Mouse (Mus musculus) spleen, postnatal 10 days (tissue): ENCODE measurements at regions not wholly inside any gene's neighbourhood (a gene's known extent, or its start where the extent isn't known, plus 50 kb on each side); places are given as distances from the start of the nearest gene placed in this dataset.

Experiments
- DNase-seq, 2 experiments: peaks; one replicate each; pipeline ENCODE4 v3.0.0; 2021 to 2022; ENCODE audit warnings: low spot score in 2 of 2

DNA sequence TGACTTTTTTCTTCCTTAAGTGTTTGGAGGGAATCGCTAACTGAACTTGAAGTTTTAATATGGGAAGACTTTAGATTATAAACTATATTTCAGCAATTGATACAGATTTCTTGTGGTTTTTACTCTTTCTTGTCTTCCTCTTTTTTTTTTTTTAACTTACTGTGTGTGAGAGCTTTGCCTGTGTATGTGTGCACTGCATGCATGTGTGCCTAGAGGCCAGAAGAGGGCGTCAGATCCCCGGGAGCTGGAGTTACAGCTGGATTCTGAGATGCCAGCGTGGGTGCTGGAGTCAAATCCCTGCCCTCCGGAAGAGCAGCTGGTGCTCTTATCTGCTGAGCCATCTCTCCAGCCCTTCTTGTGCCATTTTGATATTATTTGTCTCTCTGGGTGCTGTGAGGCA, 129.6 kb downstream of the Trim33 start:
- DNase-seq, result no peak

- DNase-seq, result no peak
Observed at GRCm38 (mm10) chr3:103412247-103412646, 133.2 kb downstream of the Trim33 start.

- no peak for DNase-seq
Observed at GRCm38 (mm10) chr3:103415051-103415695, 136.1 kb downstream of the Trim33 start.

GRCm38 (mm10) chr3:103416296-103416695, 137.2 kb downstream of the Trim33 start:
- no peak for DNase-seq

DNA sequence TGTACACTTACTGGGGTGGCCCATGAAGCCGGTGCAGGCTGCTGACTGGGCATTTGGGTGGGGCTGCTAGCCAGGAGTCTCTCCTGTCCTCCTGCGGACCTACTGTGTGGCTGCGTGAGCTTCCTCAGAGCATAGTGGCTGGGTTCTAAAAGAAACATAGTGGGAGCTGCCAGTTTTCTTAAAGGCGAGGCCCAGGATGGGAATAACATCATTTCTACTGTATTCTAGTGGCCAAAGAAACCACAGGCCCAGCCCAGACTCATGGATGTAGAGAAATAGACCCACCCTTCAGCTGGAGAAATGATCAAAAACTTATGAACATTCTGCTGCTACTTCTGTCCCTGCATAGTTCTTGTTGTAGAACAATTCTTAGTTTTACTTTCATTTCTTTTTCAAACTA, 138.7 kb downstream of the Trim33 start:
- no peak for DNase-seq

DNA sequence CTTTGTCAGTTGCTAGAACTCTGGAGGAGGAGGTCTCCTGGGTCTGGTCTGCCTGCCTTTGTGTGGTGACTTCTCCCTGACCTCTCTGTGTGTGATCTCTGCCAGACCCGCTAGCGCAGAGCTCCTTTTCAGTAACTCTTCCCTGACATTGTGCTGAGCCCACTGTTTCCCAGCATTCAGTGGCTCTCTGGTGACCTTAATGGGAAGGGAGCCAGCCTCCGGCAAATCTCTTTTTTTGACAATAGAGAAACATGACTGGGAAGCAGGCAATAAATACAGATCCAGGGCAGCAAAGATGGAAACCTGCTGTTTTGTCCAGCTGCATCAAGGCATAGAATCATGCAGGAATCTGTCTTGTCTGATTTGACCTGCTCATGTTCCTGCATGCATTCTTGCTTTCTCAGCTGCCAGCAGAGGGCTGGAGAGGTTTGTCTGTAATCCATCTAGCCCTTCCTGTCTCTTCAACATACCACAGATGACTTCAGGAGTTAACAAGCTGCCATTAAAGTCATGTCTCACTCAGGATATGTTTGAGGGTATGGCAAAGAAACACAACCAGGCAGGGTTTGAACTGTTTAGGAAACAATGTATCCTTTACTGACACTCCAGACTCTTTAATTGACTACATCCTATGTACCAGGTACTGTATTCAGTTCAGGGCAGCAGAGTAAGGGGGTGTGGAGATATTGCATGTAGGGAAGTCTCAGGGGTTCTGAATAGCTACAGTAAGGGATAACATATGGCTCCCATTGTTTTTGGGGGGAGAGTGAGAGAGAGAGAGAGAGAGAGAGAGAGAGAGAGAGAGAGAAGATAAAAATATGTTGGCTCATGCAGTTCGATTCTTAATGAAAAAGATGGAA, 140.9 kb downstream of the Trim33 start:
- DNase-seq, result no peak

DNA sequence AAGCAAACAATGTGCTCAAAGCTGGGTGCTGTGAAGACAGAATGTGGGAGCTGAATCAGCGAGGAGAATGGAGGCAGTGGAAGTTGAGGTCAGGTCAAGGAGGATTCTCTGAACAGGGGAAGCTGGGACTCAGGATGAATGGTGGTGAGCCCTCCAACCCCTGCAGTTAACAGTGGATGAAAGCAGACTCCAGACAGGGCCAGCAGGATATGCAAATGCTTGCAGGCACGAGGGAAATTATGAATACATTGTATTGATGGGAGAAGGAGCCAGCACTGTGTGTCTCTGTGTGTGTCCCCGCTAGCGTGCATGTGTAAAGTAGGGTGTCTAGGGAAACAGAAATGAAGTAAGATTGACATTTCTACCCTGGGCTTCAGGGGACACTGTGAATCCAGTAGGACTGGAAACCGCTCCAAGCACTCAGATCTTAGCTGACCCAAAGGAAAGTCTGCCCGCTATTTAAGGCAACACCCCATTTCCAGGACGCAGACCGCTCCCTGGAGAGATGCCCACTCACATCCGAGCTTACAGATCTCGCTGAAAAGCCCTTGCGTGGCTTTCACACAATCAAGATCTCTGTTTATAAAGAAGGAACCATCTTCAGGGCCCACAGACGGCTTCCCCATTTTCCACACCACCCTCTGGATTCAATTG, 141.7 kb downstream of the Trim33 start:
- no peak for DNase-seq

- DNase-seq, result no peak
Observed at GRCm38 (mm10) chr3:103421275-103421621, 142.2 kb downstream of the Trim33 start.

DNA sequence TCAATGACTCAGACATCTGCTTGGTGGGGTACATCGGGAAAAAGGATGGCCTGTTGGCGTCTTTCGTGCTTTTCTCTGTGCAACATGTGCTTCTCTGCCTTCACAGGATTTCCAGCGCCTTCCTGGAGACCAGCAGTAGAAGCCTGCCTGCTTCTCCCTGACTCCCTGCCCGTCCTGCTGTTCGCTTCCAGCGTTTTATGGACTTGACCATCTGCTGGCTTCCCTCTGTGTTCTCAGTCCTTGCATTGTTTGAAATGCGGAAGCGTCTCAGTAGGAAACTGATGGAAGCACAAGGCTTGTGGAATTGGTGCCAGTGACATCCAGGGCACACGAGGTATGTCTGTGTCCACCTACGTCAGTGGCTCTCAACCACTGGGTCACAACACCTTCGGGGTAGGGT, 143.7 kb downstream of the Trim33 start:
- no peak for DNase-seq

DNA sequence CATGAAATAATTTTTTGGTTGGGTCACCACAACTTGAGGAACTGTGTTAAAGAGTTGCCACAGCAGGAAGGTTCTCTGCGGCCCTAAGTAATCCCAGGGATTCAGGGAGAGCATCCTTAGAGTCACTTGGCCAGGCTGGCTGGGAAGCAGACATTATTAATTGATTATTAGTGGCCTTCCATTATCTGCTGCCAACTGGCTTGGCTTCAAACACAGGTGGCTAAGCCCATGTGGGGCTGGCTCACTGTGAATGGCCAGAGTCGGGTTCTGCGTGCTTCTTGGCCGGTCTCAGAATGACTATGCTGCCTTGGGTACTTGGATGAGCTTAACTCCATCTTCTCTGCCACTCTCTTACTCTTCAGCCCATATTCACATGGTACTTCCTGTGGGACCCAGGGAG, 144.2 kb downstream of the Trim33 start:
- DNase-seq, result no peak

DNA sequence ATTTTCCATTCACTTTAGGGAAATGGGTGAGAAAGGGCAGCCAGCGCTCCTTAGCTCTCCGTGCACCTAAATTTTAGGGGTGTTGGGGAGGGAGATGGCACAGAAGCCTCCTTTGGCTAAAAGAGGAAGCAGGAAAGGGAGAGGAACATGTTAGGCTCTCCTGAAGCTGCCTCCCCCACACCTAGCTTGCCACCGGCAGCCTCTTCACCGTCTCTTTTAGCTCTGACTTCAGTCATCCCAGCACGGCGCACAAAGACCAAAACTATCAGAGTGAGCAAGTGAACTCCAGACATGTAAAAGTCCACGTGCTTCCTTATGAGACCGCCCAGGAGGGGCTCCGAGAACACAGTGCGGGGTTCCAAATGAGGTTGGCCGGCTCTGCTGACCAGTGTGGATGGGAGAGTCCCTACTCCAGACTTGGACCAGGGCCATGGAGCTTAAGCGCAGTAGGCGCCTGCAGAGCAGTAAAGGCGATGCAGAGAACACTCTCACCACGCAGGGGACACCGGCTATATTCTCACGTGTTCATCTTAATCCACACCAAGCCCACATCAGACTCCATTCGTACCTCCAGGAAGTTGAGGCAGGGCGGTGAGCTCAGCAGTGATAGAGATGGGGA, 146.8 kb downstream of the Trim33 start:
- DNase-seq, result no peak

DNA sequence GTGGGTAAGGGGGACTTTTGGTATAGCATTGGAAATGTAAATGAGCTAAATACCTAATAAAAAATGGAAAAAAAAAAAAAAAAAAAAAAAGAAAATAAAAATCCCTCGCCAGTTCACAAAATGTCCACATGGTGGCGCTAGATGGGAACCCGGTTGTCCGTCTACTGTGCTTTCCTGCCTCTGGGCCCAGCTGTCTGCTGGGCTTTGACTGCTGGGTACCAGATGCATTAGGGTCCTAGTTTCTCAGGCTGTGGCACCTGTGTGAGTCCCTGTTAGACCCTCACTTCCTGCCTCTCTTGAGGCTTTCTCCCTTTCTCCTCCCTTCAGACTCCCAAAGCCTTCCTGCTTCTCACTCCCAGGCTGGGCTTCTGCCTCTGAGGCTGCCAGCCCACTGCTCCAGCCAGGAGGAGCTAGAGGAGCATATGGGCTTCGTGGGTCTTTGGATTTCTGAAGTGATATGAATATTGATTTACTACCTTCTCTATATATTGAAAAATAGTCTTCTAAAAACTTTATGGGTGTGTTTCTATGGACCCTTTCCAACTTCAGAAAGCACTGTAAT, 145.7 kb upstream of the Syt6 start:
- peak in 1 of 2 experiments; percentile 42 for DNase-seq

DNA sequence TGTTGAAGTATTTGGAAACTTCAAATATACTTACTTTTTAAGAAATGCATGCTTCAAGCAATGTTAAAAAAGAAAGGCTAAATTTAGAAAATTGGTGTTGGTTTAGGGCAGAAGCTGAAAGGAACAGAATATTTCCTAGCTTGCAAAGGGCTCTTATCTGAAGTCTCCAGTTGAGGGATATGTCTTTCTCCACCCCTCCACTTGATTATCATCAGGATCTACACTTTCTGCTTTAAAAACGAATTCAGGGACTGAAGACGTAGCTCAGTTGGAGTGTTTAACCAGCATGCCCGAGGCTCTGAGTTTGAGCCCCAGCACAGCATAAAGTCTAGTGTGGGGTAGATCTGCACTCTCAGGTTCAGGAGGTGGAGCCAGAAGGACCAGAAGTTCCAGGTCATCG, 144.9 kb upstream of the Syt6 start:
- DNase-seq, result no peak

GRCm38 (mm10) chr3:103432254-103432653, 142.8 kb upstream of the Syt6 start:
- no peak for DNase-seq

DNA sequence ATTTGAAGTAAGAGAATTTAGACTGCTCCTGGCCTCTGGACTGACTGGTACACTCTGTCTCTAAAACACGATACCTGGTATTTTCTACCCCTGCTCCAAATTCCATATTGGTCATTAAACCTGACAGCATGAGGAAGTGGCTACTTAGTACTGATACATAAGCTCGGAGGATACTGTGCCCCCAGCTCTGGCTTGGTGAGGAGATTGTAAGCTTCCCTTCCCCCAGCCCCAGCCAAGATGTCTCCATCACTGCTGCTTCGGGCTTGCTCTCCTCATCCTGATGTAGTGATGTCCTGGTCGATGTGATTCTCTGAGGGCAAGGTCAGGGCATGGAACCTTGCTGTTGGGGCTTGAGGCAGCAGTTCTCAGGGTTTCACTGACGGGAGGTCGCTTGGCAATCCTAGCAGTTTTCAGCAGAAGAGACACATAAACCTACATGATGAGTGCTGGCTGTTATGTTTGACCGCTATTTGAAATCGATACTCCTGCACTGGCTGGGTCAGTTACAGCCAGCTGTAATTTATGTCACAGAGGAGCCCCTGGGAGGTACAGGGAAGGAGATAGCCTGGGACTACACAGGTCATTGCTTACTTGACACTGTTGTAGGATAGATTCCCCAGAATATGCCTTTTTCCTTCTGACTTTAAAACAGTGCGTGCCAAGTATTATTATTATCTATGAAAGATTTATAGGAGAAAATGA, 138.0 kb upstream of the Syt6 start:
- no peak for DNase-seq

GRCm38 (mm10) chr3:103438791-103439354, 136.2 kb upstream of the Syt6 start:
- peak in 1 of 2 experiments; percentile 53 for DNase-seq

GRCm38 (mm10) chr3:103443247-103443646, 131.8 kb upstream of the Syt6 start:
- DNase-seq, result no peak

DNA sequence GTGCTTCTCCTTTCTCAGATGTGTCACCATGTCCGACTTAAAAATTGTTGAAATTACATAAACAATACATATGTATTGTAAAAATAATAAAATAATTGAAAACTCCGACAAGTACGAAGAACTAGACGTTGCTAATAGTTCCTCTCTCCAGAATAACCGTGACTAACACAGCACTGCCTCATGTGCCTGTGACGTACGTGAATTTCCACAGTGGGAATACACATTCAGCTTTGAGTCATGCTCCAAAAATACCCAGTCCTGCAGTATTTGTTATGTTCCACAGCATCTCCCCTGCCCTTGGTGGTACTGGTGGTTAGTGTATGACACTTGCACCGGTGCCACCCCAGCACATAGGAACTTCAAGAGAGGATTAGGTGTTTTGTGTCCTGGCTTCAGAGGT, 129.2 kb upstream of the Syt6 start:
- DNase-seq, result no peak

DNA sequence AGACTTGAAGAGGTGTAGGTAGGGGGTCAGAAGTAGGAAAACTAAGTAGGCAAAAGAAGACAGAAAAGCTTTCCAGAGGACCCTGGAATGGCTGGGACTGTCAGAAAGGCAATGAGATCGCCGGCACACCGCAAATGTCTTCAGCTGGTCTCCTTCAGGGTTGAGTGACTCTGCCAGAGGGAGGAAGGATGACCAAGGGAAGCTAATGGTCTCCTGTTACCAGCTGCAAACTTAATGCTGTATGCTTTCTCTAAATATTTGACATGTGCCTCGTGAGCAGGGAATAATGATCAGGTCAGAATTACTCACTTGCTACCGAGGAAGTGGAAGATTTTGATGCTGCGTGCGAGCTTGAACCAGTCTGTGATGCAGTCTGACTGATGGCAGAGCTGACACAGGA, 125.2 kb upstream of the Syt6 start:
- no peak for DNase-seq

GRCm38 (mm10) chr3:103451971-103452370, 123.1 kb upstream of the Syt6 start:
- no peak for DNase-seq

DNA sequence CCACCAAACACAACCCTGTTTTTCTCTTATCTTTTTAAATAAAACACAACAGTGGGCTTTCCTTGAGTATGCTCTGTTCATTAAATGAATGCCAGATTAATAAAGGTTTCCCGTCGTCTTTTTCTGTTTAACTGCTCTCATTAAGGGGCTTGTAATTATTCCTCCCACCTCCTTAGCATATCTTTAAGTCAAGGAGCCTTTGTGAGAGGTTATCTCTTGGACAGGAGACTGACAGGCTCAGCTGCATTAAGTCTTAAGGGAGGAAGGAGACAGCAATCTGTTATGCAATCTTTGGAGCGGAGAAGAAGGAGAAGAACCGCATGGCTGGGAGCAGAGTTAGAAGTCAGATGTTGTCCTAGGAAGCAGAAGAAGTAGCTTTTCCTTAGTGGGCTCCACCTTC, 111.3 kb upstream of the Syt6 start:
- DNase-seq, result no peak
